Mouse (Mus musculus): ENCODE data around the gene Uhrf1bp1l.

DNA sequence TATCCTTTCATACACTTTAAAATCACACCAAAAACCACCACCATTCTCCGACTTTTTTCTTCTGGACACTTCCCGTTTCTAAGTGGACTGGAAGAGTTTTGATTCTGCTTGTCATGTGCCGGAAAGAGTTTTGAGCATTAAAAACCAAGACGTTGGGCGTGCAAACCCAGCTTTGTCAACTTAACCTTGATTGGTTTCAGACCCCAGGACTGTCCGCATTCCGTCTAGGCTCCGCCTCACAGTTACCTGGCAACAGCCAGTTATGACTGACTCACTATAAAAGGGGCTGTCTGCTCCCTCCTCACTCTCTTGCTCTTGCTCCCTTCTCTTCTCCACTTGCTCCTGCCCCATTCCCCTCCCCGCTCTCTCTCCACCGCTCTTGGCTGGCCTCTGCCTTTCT is 36.1 kb upstream of the Uhrf1bp1l start:
- TF ChIP-seq CTCF (IDR thresholded peaks at IDR 0.05; ENCODE audit: low read depth, low read length) (no peak), GATA2 (IDR thresholded peaks at IDR 0.05; ENCODE audit: borderline replicate concordance, low read depth, low read length) (no peak), TAL1 (conservative IDR thresholded peaks at IDR 0.05; ENCODE audit: low read depth, low read length) (no peak), POLR2AphosphoS5 (IDR thresholded peaks at IDR 0.05; ENCODE audit: insufficient replicate concordance, low read depth, low read length) (no peak), GATA1 (IDR thresholded peaks at IDR 0.05; ENCODE audit: borderline replicate concordance, low read length) (no peak)
